11 mouse cellular contexts compared by ENCODE assay signal in genomic region chr14:55003878-55004855, GRCm38 (mm10). TPM values are rescaled to one million over a fixed set of nuclear protein-coding genes. Genes with fewer than 3 reads are reported as not detected.
DNase-seq lines count a peak whose midpoint lies in the region; ATAC-seq lines count a peak whose summit lies in the region.
"Had no signal": no experiment of that assay in that cellular context is flagged by ENCODE, and none has a peak within 500 bp of the region (broad histone marks: within the 10 kb centered on the region; RNA-seq: fewer than 3 reads in every experiment).

No protein-coding gene starts in this region.

- peak overlapping the region; percentile 61 for H3K27ac ChIP-seq in embryonic facial prominence, embryonic 10.5 days (replicated peaks)
- H3K27ac ChIP-seq in heart, embryonic 13.5 days (replicated peaks) = peak overlapping the region; percentile 99
- H3K27ac ChIP-seq: liver, embryonic 12.5 days; neural tube, embryonic 13.5 days had no signal

- H3K4me2 ChIP-seq in heart, embryonic 13.5 days = peak overlapping the region; percentile 63
- H3K4me2 ChIP-seq: liver, embryonic 12.5 days; neural tube, embryonic 13.5 days had no signal

- no peaks in the 10 kb centered on the region for H3K36me3 ChIP-seq in embryonic facial prominence, embryonic 10.5 days (replicated peaks)
- peaks cover 5% of the 10 kb centered on the region for H3K36me3 ChIP-seq in heart, embryonic 13.5 days
- H3K36me3 ChIP-seq: liver, embryonic 12.5 days; neural tube, embryonic 13.5 days had no signal

- H3K4me1 ChIP-seq in embryonic facial prominence, embryonic 10.5 days = peaks cover 32% of the 10 kb centered on the region
- H3K4me1 ChIP-seq in heart, embryonic 13.5 days = peaks cover 74% of the 10 kb centered on the region

- peak; percentile 70 for ATAC-seq in heart, embryonic 13.5 days (ENCODE audit: extremely low read depth, insufficient number of reproducible peaks, low FRiP score, low TSS enrichment)
- ATAC-seq in megakaryocyte progenitor cell, adult 5-6 weeks (replicated peaks; ENCODE audit: poor library complexity) = peak; percentile 23
- no peak; the same call in 1 of the 2 replicates for ATAC-seq in erythroid progenitor cell, adult 5-6 weeks (replicated peaks; ENCODE audit: low FRiP score, poor library complexity, severe bottlenecking)
- ATAC-seq: liver, embryonic 12.5 days had no signal

- H3K9me3 ChIP-seq in embryonic facial prominence, embryonic 10.5 days = no peaks in the 10 kb centered on the region
- peaks cover 3% of the 10 kb centered on the region; the same call in 1 of the 2 replicates for H3K9me3 ChIP-seq in heart, embryonic 13.5 days
- H3K9me3 ChIP-seq: liver, embryonic 12.5 days; neural tube, embryonic 13.5 days had no signal

- H3K4me3 ChIP-seq in embryonic facial prominence, embryonic 10.5 days = no peak overlapping the region
- H3K4me3 ChIP-seq in heart, embryonic 13.5 days = peak overlapping the region; percentile 36
- H3K4me3 ChIP-seq: liver, embryonic 12.5 days; neural tube, embryonic 13.5 days had no signal

- H3K9ac ChIP-seq in heart, embryonic 13.5 days = peak overlapping the region; percentile 82
- H3K9ac ChIP-seq: liver, embryonic 12.5 days; neural tube, embryonic 13.5 days had no signal

- no peaks in the 10 kb centered on the region for H3K27me3 ChIP-seq in embryonic facial prominence, embryonic 10.5 days (replicated peaks; ENCODE audit: low read depth, poor library complexity, severe bottlenecking)
- peaks cover 13% of the 10 kb centered on the region; the same call in 1 of the 2 replicates for H3K27me3 ChIP-seq in heart, embryonic 13.5 days (replicated peaks)
- H3K27me3 ChIP-seq: neural tube, embryonic 13.5 days had no signal

- peak; percentile 43 for DNase-seq in layer of hippocampus, adult 11-12 months (ENCODE audit: low spot score)
- no peak for DNase-seq in layer of hippocampus, adult 9-11 months
- no peak for DNase-seq in embryonic facial prominence, embryonic 10.5 days (ENCODE audit: low spot score)
- no peak for DNase-seq in kidney, postnatal 25 days
- DNase-seq in right cerebral cortex, adult 18-20 months = no peak
- DNase-seq: cerebellum, adult 9-10 months had no signal

- 74% methylated on average over 18 of the region's 18 CpGs for WGBS in embryonic facial prominence, embryonic 10.5 days
- WGBS in heart, embryonic 13.5 days = 20% methylated on average over 18 of the region's 18 CpGs

RNA-seq across cellular contexts. Expression of gene Myh7, which starts 9.7 kb away (rescaled TPM):
- polyA plus RNA-seq in embryonic facial prominence, embryonic 10.5 days (2016; fragmentation: Nextera tagmentation; extraction: Ambion mirVana) = 1.9 and 8.4 TPM in 2 replicates
- 3,662 and 3,747 TPM in 2 replicates for polyA plus RNA-seq in heart, embryonic 13.5 days (2015; fragmentation: Nextera tagmentation; extraction: Ambion mirVana)
- total RNA-seq in megakaryocyte progenitor cell, adult 5-6 weeks (2015) = not detected in 2 replicates
- not detected in 2 replicates for total RNA-seq in megakaryocyte progenitor cell, adult 5-6 weeks (2017)
- not detected in 2 replicates for total RNA-seq in erythroid progenitor cell, adult 5-6 weeks (2015; ENCODE audit: low replicate concordance)
- not detected in 2 replicates for total RNA-seq in erythroid progenitor cell, adult 5-6 weeks (2017; ENCODE audit: low replicate concordance)

RNA-seq across cellular contexts. Expression of gene Ngdn, which starts 11.1 kb away (rescaled TPM):
- polyA plus RNA-seq in embryonic facial prominence, embryonic 10.5 days (2016; fragmentation: Nextera tagmentation; extraction: Ambion mirVana) = 91.1 and 94.2 TPM in 2 replicates
- 56.8 and 58.2 TPM in 2 replicates for polyA plus RNA-seq in heart, embryonic 13.5 days (2015; fragmentation: Nextera tagmentation; extraction: Ambion mirVana)
- 57.0 and 72.1 TPM in 2 replicates for total RNA-seq in megakaryocyte progenitor cell, adult 5-6 weeks (2015)
- total RNA-seq in megakaryocyte progenitor cell, adult 5-6 weeks (2017) = 58.4 and 63.3 TPM in 2 replicates
- total RNA-seq in erythroid progenitor cell, adult 5-6 weeks (2015; ENCODE audit: low replicate concordance) = 15.1 TPM in 2 replicates
- 4.4 and 10.7 TPM in 2 replicates for total RNA-seq in erythroid progenitor cell, adult 5-6 weeks (2017; ENCODE audit: low replicate concordance)

RNA-seq across cellular contexts. Expression of gene Gm17428, which starts 27.4 kb away (rescaled TPM):
- polyA plus RNA-seq in embryonic facial prominence, embryonic 10.5 days (2016; fragmentation: Nextera tagmentation; extraction: Ambion mirVana) = not detected in 2 replicates
- polyA plus RNA-seq in heart, embryonic 13.5 days (2015; fragmentation: Nextera tagmentation; extraction: Ambion mirVana) = not detected in 2 replicates
- total RNA-seq in megakaryocyte progenitor cell, adult 5-6 weeks (2015) = not detected in 2 replicates
- not detected in 2 replicates for total RNA-seq in megakaryocyte progenitor cell, adult 5-6 weeks (2017)
- not detected in 2 replicates for total RNA-seq in erythroid progenitor cell, adult 5-6 weeks (2015; ENCODE audit: low replicate concordance)
- total RNA-seq in erythroid progenitor cell, adult 5-6 weeks (2017; ENCODE audit: low replicate concordance) = not detected in 2 replicates
- polyA plus RNA-seq: liver, embryonic 12.5 days; neural tube, embryonic 13.5 days had no signal

RNA-seq across cellular contexts. Expression of gene Myh6, which starts 37.4 kb away (rescaled TPM):
- 0.26 and 2.0 TPM in 2 replicates for polyA plus RNA-seq in embryonic facial prominence, embryonic 10.5 days (2016; fragmentation: Nextera tagmentation; extraction: Ambion mirVana)
- 1,796 and 1,858 TPM in 2 replicates for polyA plus RNA-seq in heart, embryonic 13.5 days (2015; fragmentation: Nextera tagmentation; extraction: Ambion mirVana)
- not detected in 2 replicates for total RNA-seq in megakaryocyte progenitor cell, adult 5-6 weeks (2015)
- total RNA-seq in megakaryocyte progenitor cell, adult 5-6 weeks (2017) = not detected in 2 replicates
- total RNA-seq in erythroid progenitor cell, adult 5-6 weeks (2015; ENCODE audit: low replicate concordance) = not detected in 2 replicates
- not detected in 2 replicates for total RNA-seq in erythroid progenitor cell, adult 5-6 weeks (2017; ENCODE audit: low replicate concordance)
